Mouse (Mus musculus) hindbrain, embryonic 14.5 days (tissue): ENCODE data around the gene Prm2. TPM values are rescaled to one million over a fixed set of nuclear protein-coding genes. Genes with fewer than 3 reads are reported as not detected.

Experiments used
- ATAC-seq: fragments of 200-750 bp; cut with Nextera tagmentation; 2 replicates; pipeline ENCODE4 v1.8.0; 2017; ENCODE audit warnings: moderate number of reproducible peaks, mild to moderate bottlenecking, moderate TSS enrichment, moderate library complexity; ENCODE audit not compliant: low FRiP score
- DNase-seq: peaks from one replicate; pipeline ENCODE4 v3.0.0-alpha.2; 2015; ENCODE audit warnings: low spot score
- H3K27ac ChIP-seq: fragments of 300-500 bp; sonication (generic); 2 replicates; pipeline ENCODE4 v1.5.1; 2014; ENCODE audit warnings: mild to moderate bottlenecking, moderate library complexity
- H3K27me3 ChIP-seq: fragments of 300-500 bp; sonication (generic); 2 replicates; pipeline ENCODE4 v1.6.1; 2014; ENCODE audit warnings: mild to moderate bottlenecking, low read length, mixed read lengths; ENCODE audit not compliant: control insufficient read depth, insufficient read depth
- H3K36me3 ChIP-seq: fragments of 300-500 bp; sonication (generic); replicated peaks from 2 replicates; pipeline ENCODE4 v1.6.1; 2014; ENCODE audit not compliant: control insufficient read depth, insufficient read depth
- H3K4me1 ChIP-seq: fragments of 300-500 bp; sonication (generic); replicated peaks from 2 replicates; pipeline ENCODE4 v1.6.1; 2014; ENCODE audit warnings: antibody characterized with exemption, low read length, mixed read lengths; ENCODE audit not compliant: control insufficient read depth, insufficient read depth
- H3K4me2 ChIP-seq: fragments of 300-500 bp; sonication (generic); replicated peaks from 2 replicates; pipeline ENCODE4 v1.6.1; 2014; ENCODE audit warnings: mild to moderate bottlenecking, moderate library complexity
- H3K4me3 ChIP-seq: fragments of 300-500 bp; sonication (generic); replicated peaks from 2 replicates; pipeline ENCODE4 v1.5.1; 2014; ENCODE audit warnings: mild to moderate bottlenecking, low read length
- H3K9ac ChIP-seq: fragments of 300-500 bp; sonication (generic); 2 replicates; pipeline ENCODE4 v1.6.1; 2014
- H3K9me3 ChIP-seq: fragments of 300-500 bp; sonication (generic); 2 replicates; pipeline ENCODE4 v1.6.1; 2016; ENCODE audit warnings: low read length; ENCODE audit not compliant: control insufficient read depth
- WGBS: fragments of 180-500 bp; shearing (Covaris S2); extraction: QIAGEN DNeasy Blood & Tissue Kit; methylation state at CpG from one replicate; pipeline ENCODE4 v1.1.7; 2014; 5-methylcytosine and 5-hydroxymethylcytosine counted together
- polyA plus RNA-seq: library from polyadenylated mRNA; unstranded; fragments of >200 nt; fragmentation: Nextera tagmentation; extraction: Ambion mirVana; gene quantifications from 2 replicates; pipeline ENCODE4 v1.2.1, GENCODE M21; 2014

Prm2 gene
- polyA plus RNA-seq, 1 experiment from 2014 or later: not detected

DNA sequence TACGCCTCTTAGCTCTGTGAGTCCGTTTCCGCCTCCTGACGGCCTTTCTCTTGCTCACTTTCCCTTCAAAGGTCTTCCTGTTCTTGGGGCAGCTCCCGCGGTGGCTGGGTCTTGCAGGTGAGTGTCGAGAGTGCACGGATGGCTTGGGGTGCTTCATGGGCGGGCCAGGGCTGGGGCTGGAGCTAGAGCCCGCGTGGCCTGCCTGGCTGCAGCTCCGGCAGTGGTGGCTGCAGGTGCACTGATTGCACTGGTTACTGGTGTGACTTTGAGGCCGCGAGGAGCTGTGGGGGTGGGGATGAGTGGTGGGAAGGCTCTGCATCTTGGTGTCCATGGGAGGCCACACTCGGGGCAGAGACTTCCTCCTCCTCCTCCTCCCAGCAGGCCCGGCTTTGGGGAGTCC is 7.7 kb downstream of the Prm2 start, which contains the start of gene Tnp2:
TSS of gene Tnp2 (minus strand) at position 390 of the 400 bp plus-strand sequence.
- Histone ChIP-seq H3K4me3 (no peak within 1 kb of the TSS), H3K36me3 (no peaks in the 10 kb centered on the region), H3K9ac (no peak within 1 kb of the TSS), H3K27ac (no peak within 1 kb of the TSS), H3K9me3 (no peaks in the 10 kb centered on the region), H3K4me2 (no peak within 1 kb of the TSS), H3K4me1 (peaks cover 17% of the 10 kb centered on the region), H3K27me3 (peaks cover 14% of the 10 kb centered on the region)
- 58% methylated on average over 16 of the region's 16 CpGs for WGBS
- no peak for DNase-seq
- no peak for ATAC-seq

GRCm38 (mm10) chr16:10787548-10788058 is 8.3 kb downstream of the Prm2 start:
- Histone ChIP-seq H3K9ac (no peak overlapping the region), H3K27me3 (peaks cover 21% of the 10 kb centered on the region), H3K4me3 (no peak overlapping the region), H3K4me2 (no peak overlapping the region), H3K9me3 (no peaks in the 10 kb centered on the region), H3K36me3 (no peaks in the 10 kb centered on the region), H3K27ac (no peak overlapping the region), H3K4me1 (peaks cover 20% of the 10 kb centered on the region)
- WGBS: 80% methylated on average over 7 of the region's 7 CpGs
- no peak for DNase-seq
- ATAC-seq: no peak

DNA sequence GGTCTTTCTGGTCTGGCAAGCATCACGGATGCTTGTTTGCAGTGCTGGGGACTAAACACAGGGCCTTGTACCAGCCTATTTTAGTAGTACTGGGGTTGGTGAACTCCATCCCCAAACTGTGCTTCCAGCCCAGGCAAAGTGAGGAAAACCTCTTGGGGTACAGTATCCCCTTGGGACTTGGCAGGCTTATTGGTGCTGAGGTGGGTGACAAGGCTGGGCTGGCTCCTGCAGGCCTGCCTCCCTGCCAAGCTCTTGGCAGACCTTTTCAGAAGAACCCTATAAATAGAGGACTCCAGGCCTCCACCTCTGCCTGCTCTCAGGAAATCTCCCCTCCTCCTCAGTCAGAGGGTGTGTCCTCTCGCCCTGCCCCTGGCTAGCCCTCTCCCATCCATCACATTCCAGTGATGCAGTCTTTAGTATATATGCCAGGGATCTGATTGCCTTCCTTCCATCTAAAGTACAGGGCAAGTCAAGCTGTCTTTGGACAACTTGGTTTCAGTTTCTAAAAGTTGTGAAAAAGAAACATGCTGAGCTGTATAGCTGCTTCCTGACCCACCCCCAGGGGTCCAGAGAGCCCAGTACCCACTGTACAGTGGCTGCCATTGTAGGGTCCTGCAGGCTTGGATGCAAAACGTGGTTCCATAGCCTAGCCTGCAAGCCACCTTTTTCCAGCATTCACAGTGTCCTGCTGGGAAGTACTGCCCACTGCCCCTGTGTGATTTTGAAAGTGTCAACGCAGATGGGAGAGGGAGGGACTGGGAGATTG is 9.0 kb downstream of the Prm2 start:
- WGBS: 61% methylated on average over 4 of the region's 4 CpGs
- no peak for ATAC-seq

DNA sequence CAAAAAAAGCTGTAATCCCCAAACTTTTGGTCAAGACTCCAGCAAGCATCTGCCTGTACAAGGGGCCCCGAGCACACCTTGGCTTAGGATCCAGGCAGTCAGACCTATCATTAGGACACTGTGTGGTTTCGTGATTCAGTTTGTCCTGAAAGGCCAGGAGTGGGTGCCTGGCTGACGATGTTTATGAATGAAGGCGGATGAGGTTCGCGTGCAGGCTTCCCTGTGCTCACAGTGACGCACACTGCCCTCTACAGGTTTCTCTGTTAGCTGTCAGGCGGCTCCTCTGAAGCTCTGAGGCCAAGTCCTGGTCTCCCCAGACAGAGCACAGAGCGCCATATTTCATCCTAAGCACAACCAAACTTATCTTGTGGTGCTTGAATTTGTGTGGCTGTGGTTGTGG is 9.6 kb downstream of the Prm2 start:
- peak overlapping the region; percentile 85 for H3K27ac ChIP-seq
- H3K27me3 ChIP-seq: peaks cover 22% of the 10 kb centered on the region
- H3K4me3 ChIP-seq: peak overlapping the region; percentile 49
- peak; percentile 39 for ATAC-seq
- peak; percentile 90 for DNase-seq
- H3K4me2 ChIP-seq: peak overlapping the region; percentile 97
- 3% methylated on average over 9 of the region's 9 CpGs for WGBS
- H3K9ac ChIP-seq: peak overlapping the region; percentile 72
- H3K36me3 ChIP-seq: no peaks in the 10 kb centered on the region
- peaks cover 28% of the 10 kb centered on the region for H3K4me1 ChIP-seq
- H3K9me3 ChIP-seq: no peaks in the 10 kb centered on the region

More for the DNA sequence above, 9.0 kb downstream of the Prm2 start:
- H3K4me3 ChIP-seq: no peak overlapping the region
- H3K9me3 ChIP-seq: no peaks in the 10 kb centered on the region
- H3K36me3 ChIP-seq: no peaks in the 10 kb centered on the region
- peak overlapping the region; percentile 85; the same call in 1 of the 2 replicates for H3K27ac ChIP-seq
- H3K4me1 ChIP-seq: peaks cover 26% of the 10 kb centered on the region
- peak overlapping the region; percentile 97 for H3K4me2 ChIP-seq
- H3K27me3 ChIP-seq: peaks cover 22% of the 10 kb centered on the region
- DNase-seq: no peak
- H3K9ac ChIP-seq: no peak overlapping the region

DNA sequence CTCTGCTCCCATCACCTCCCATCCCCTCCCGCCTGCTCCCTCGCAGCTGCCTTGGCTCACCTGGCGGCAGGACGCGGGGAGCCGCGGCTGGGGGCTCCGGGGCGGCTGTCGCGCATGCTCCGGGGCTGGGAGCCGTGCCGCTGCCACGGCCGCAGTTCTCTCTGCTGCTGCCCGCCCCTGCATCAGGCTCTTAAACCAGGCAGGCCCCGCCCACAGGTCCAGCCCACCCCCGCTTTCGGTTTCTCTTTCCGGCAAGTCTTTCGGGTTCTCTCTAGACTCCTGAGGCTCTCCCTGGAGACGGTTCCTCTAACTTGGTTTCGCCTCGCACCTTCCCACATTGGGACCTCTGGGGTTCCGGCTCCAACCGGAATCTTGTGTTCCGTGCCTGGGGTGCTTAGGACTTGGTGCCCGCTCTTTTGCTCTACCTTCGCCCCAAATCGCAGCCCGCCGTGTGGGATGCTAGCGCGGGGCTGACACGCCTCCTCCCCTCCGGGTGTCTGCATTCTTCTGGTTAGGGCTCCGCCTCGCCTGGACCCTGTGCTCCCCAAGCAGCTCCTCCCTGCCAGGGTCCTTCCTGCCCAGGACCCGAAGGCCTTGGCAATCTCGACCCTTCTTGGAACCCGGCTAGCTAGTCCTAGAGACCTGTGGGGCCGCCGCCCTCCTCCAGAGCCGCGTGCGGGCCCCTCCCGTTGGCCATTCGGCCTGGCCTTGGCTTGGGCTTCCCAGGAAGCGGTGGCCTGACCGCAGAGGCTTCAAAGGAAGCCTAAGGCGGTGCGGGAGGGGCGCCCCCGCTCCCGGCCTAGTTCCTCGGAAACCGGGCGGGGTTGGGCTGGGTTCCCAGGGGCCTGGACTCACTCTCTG is 10.3 kb downstream of the Prm2 start, which contains the start of gene Socs1:
TSS of gene Socs1 (minus strand) at position 166 of the 861 bp plus-strand sequence.
- under 1% methylated on average over 56 of the region's 59 CpGs for WGBS

GRCm38 (mm10) chr16:10784793-10785370 is 11.1 kb downstream of the Prm2 start:
- H3K9me3 ChIP-seq: no peaks in the 10 kb centered on the region
- DNase-seq: peak; percentile 91
- peak overlapping the region; percentile 97 for H3K4me2 ChIP-seq
- H3K9ac ChIP-seq: peak overlapping the region; percentile 72
- peak; percentile 86 for ATAC-seq
- H3K27me3 ChIP-seq: peaks cover 22% of the 10 kb centered on the region
- peak overlapping the region; percentile 85 for H3K27ac ChIP-seq
- 0% methylated on average over 34 of the region's 55 CpGs for WGBS
- H3K4me3 ChIP-seq: peak overlapping the region; percentile 49
- H3K36me3 ChIP-seq: no peaks in the 10 kb centered on the region
- H3K4me1 ChIP-seq: peaks cover 28% of the 10 kb centered on the region

More for the DNA sequence above, 10.3 kb downstream of the Prm2 start, which contains the start of gene Socs1:
- H3K9me3 ChIP-seq: no peaks in the 10 kb centered on the region
- H3K4me3 ChIP-seq: peak within 1 kb of the TSS; percentile 49
- peaks cover 22% of the 10 kb centered on the region for H3K27me3 ChIP-seq
- H3K4me2 ChIP-seq: peak within 1 kb of the TSS; percentile 97
- peak; percentile 88 for ATAC-seq
- DNase-seq: peak; percentile 82
- peak within 1 kb of the TSS; percentile 85 for H3K27ac ChIP-seq
- peaks cover 28% of the 10 kb centered on the region for H3K4me1 ChIP-seq
- H3K9ac ChIP-seq: peak within 1 kb of the TSS; percentile 72
- no peaks in the 10 kb centered on the region for H3K36me3 ChIP-seq

DNA sequence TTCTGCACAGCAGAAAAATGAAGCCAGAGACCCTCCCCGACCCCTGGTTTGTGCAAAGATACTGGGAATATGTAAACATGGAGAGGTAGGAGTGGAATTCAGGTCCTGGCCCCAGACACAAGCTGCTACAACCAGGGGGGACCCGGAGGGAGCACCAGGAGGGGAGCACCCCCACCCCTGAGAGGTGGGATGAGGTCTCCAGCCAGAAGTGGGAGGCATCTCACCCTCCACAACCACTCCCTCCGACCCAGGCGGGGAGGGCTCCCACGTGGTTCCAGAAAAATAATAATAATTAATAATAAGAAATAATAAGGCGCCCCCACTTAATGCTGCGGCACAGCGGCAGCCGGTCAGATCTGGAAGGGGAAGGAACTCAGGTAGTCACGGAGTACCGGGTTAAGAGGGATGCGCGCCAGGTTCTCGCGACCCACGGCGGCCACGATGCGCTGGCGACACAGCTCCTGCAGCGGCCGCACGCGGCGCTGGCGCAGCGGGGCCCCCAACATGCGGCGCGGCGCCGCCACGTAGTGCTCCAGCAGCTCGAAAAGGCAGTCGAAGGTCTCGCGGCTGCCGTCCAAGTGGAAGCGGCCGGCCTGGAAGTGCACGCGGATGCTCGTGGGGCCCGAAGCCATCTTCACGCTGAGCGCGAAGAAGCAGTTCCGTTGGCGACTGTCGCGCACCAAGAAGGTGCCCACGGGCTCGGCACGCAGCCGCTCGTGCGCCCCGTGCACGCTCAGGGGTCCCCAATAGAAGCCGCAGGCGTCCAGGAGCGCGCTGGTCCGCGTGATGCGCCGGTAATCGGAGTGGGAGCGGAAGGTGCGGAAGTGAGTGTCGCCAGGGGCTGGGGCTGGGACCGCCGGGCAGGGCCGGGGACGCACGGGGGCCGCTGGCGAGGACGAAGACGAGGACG is 11.8 kb downstream of the Prm2 start:
- DNase-seq (peak; percentile 58), ATAC-seq (no peak)
- no peaks in the 10 kb centered on the region for H3K9me3 ChIP-seq
- WGBS: 3% methylated on average over 81 of the region's 81 CpGs
- H3K36me3 ChIP-seq: no peaks in the 10 kb centered on the region
- peaks cover 28% of the 10 kb centered on the region for H3K4me1 ChIP-seq
- H3K4me2 ChIP-seq: peak overlapping the region; percentile 97
- peak overlapping the region; percentile 85 for H3K27ac ChIP-seq
- H3K27me3 ChIP-seq: peaks cover 22% of the 10 kb centered on the region
- peak overlapping the region; percentile 72 for H3K9ac ChIP-seq
- H3K4me3 ChIP-seq: peak overlapping the region; percentile 49

DNA sequence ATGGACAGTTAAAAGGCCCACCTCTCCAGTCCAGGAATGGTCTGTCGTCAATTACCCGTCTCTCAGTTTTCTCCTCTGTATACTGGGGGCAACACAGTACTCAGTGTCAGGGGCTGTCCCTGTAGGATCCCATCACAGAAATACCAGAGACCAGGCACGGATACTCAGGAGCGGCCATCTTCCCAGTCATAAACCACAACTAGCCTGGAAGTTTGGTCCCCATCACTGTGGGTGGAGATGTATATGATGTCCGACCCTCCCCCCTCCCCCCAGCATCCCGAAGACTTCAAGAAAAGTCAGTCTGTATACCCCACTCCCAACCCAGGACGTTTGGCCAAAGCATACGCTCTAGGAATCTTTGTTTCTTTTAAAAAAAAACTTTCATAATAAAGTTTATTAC is 12.5 kb downstream of the Prm2 start:
- Histone ChIP-seq H3K27ac (no peak overlapping the region), H3K4me2 (peak overlapping the region; percentile 97), H3K27me3 (peaks cover 22% of the 10 kb centered on the region), H3K4me3 (peak overlapping the region; percentile 49), H3K9ac (no peak overlapping the region), H3K9me3 (no peaks in the 10 kb centered on the region), H3K36me3 (no peaks in the 10 kb centered on the region), H3K4me1 (peaks cover 28% of the 10 kb centered on the region)
- 74% methylated on average over 8 of the region's 8 CpGs for WGBS
- DNase-seq: no peak
- no peak for ATAC-seq
